In genomic region chr11:120109558-120110210, GRCm38 (mm10) we compare ENCODE assay signal across 23 mouse cellular contexts. TPM values are rescaled to one million over a fixed set of nuclear protein-coding genes. Genes with fewer than 3 reads are reported as not detected.
DNase-seq lines count a peak whose midpoint lies in the region; ATAC-seq lines count a peak whose summit lies in the region.
"Had no signal": no experiment of that assay in that cellular context is flagged by ENCODE, and none has a peak within 500 bp of the region (broad histone marks: within the 10 kb centered on the region; RNA-seq: fewer than 3 reads in every experiment).

No protein-coding gene starts in this region.

- peak; percentile 44 for DNase-seq in kidney, adult 11 months
- no peak for DNase-seq in midbrain, embryonic 10.5 days (ENCODE audit: low spot score)
- peak; percentile 34 for DNase-seq in kidney, postnatal 10 days
- DNase-seq in cerebellum, adult 11 months = no peak
- DNase-seq: adrenal gland, postnatal 14 days; cerebellum, adult 11-12 months; cerebellum, postnatal 25 days; forebrain, postnatal 0 days; gastrocnemius, postnatal 36 days; layer of hippocampus, adult 9-11 months; left cerebral cortex, postnatal 4 days; liver, embryonic 13.5 days; lung, postnatal 4 days; right cerebral cortex, postnatal 4 days had no signal

- H3K4me2 ChIP-seq in kidney, embryonic 16.5 days (replicated peaks; ENCODE audit: low read depth, low read length) = no peak overlapping the region
- no peak overlapping the region for H3K4me2 ChIP-seq in midbrain, embryonic 12.5 days (replicated peaks)
- H3K4me2 ChIP-seq: hindbrain, embryonic 14.5 days; liver, embryonic 13.5 days; lung, embryonic 15.5 days had no signal

- H3K27ac ChIP-seq in kidney, embryonic 16.5 days (ENCODE audit: low read length) = no peak overlapping the region
- H3K27ac ChIP-seq in midbrain, embryonic 12.5 days (replicated peaks) = 0 out of 2 replicates have a peak overlapping the region, but pooled peaks have one; percentile 12
- H3K27ac ChIP-seq in midbrain, embryonic 10.5 days (replicated peaks) = no peak overlapping the region
- H3K27ac ChIP-seq: hindbrain, embryonic 14.5 days; left cerebral cortex, adult 2 months; liver, embryonic 13.5 days; lung, embryonic 15.5 days; stomach, postnatal 0 days had no signal

- 75% methylated on average over 14 of the region's 14 CpGs for WGBS in kidney, embryonic 16.5 days
- 69% methylated on average over 14 of the region's 14 CpGs for whole genome bisulfite sequencing in midbrain, embryonic 12.5 days
- WGBS in midbrain, embryonic 10.5 days = 76% methylated on average over 14 of the region's 14 CpGs

- no peak overlapping the region for H3K9ac ChIP-seq in kidney, embryonic 16.5 days (replicated peaks; ENCODE audit: low read length)
- no peak overlapping the region for H3K9ac ChIP-seq in midbrain, embryonic 12.5 days (replicated peaks)
- H3K9ac ChIP-seq: forebrain, postnatal 0 days; hindbrain, embryonic 14.5 days; liver, embryonic 13.5 days; lung, embryonic 15.5 days had no signal

- H3K4me3 ChIP-seq in kidney, embryonic 16.5 days (ENCODE audit: low read length) = no peak overlapping the region
- H3K4me3 ChIP-seq in midbrain, embryonic 12.5 days = no peak overlapping the region
- no peak overlapping the region for H3K4me3 ChIP-seq in midbrain, embryonic 10.5 days
- H3K4me3 ChIP-seq: left cerebral cortex, adult 2 months; liver, embryonic 13.5 days; lung, embryonic 15.5 days; myocyte had no signal

- H3K9me3 ChIP-seq in kidney, embryonic 16.5 days (ENCODE audit: low read length) = no peaks in the 10 kb centered on the region
- H3K9me3 ChIP-seq in midbrain, embryonic 12.5 days = no peaks in the 10 kb centered on the region
- H3K9me3 ChIP-seq in midbrain, embryonic 10.5 days (replicated peaks) = no peaks in the 10 kb centered on the region
- H3K9me3 ChIP-seq: liver, embryonic 13.5 days; lung, embryonic 15.5 days had no signal

- H3K27me3 ChIP-seq in kidney, embryonic 16.5 days (ENCODE audit: insufficient read depth, low read length) = no peaks in the 10 kb centered on the region
- H3K27me3 ChIP-seq in midbrain, embryonic 12.5 days = no peaks in the 10 kb centered on the region
- no peaks in the 10 kb centered on the region for H3K27me3 ChIP-seq in midbrain, embryonic 10.5 days (ENCODE audit: low read depth, poor library complexity, severe bottlenecking)
- H3K27me3 ChIP-seq: liver, embryonic 13.5 days; lung, embryonic 15.5 days; Patski had no signal

- H3K36me3 ChIP-seq in kidney, embryonic 16.5 days (ENCODE audit: insufficient read depth, low read length) = peaks cover 31% of the 10 kb centered on the region
- peaks cover 65% of the 10 kb centered on the region for H3K36me3 ChIP-seq in midbrain, embryonic 12.5 days
- H3K36me3 ChIP-seq in midbrain, embryonic 10.5 days = peaks cover 79% of the 10 kb centered on the region

- H3K4me1 ChIP-seq in kidney, embryonic 16.5 days (ENCODE audit: insufficient read depth, low read length) = peaks cover 8% of the 10 kb centered on the region; the same call in 1 of the 2 replicates
- 0 out of 2 replicates have a peak, but pooled peaks cover 6% of the 10 kb centered on the region for H3K4me1 ChIP-seq in midbrain, embryonic 12.5 days
- no peaks in the 10 kb centered on the region for H3K4me1 ChIP-seq in midbrain, embryonic 10.5 days
- H3K4me1 ChIP-seq: liver, embryonic 13.5 days had no signal

- no peak for ATAC-seq in kidney, embryonic 16.5 days (ENCODE audit: low FRiP score, low TSS enrichment)
- ATAC-seq in midbrain, embryonic 12.5 days (ENCODE audit: low FRiP score, low read depth) = no peak
- no peak for ATAC-seq in activated CD4-positive, CD25-positive, alpha-beta regulatory T cell, adult 4 months
- ATAC-seq: forebrain, postnatal 0 days; Patski had no signal

RNA-seq across cellular contexts. Expression of gene Ndufaf8, which starts 11.0 kb away (rescaled TPM):
- 89.2 and 98.9 TPM in 2 replicates for polyA plus RNA-seq in kidney, embryonic 16.5 days (2015; fragmentation: Nextera tagmentation; extraction: Ambion mirVana)
- 56.8 and 57.4 TPM in 2 replicates for polyA plus RNA-seq in midbrain, embryonic 12.5 days (2016; fragmentation: Nextera tagmentation; extraction: Ambion mirVana)
- 89.7 and 91.0 TPM in 2 replicates for polyA plus RNA-seq in midbrain, embryonic 10.5 days (2016; fragmentation: Nextera tagmentation; extraction: Ambion mirVana)
- polyA plus RNA-seq in activated CD4-positive, CD25-positive, alpha-beta regulatory T cell, adult 4 months (2017; shearing (Covaris generic)) = 10 to 100 TPM; 85.8 to 94.6 TPM

RNA-seq across cellular contexts. Expression of gene Tepsin, which starts 11.2 kb away (rescaled TPM):
- polyA plus RNA-seq in kidney, embryonic 16.5 days (2015; fragmentation: Nextera tagmentation; extraction: Ambion mirVana) = 22.0 and 24.9 TPM in 2 replicates
- polyA plus RNA-seq in midbrain, embryonic 12.5 days (2016; fragmentation: Nextera tagmentation; extraction: Ambion mirVana) = 20.8 and 22.9 TPM in 2 replicates
- 20.0 and 21.2 TPM in 2 replicates for polyA plus RNA-seq in midbrain, embryonic 10.5 days (2016; fragmentation: Nextera tagmentation; extraction: Ambion mirVana)
- 10 to 100 TPM in 1 of 2 experiments, 1 to 10 TPM in 1; 7.3 to 10.4 TPM for polyA plus RNA-seq in activated CD4-positive, CD25-positive, alpha-beta regulatory T cell, adult 4 months (2017; shearing (Covaris generic))

RNA-seq across cellular contexts. Expression of gene Cep131, which starts 23.1 kb away (rescaled TPM):
- polyA plus RNA-seq in kidney, embryonic 16.5 days (2015; fragmentation: Nextera tagmentation; extraction: Ambion mirVana) = 26.6 and 27.9 TPM in 2 replicates
- 52.6 and 54.4 TPM in 2 replicates for polyA plus RNA-seq in midbrain, embryonic 12.5 days (2016; fragmentation: Nextera tagmentation; extraction: Ambion mirVana)
- 38.1 and 45.9 TPM in 2 replicates for polyA plus RNA-seq in midbrain, embryonic 10.5 days (2016; fragmentation: Nextera tagmentation; extraction: Ambion mirVana)
- 1 to 10 TPM; 1.2 to 1.5 TPM for polyA plus RNA-seq in activated CD4-positive, CD25-positive, alpha-beta regulatory T cell, adult 4 months (2017; shearing (Covaris generic))

RNA-seq across cellular contexts. Expression of gene Slc38a10, which starts 41.5 kb away (rescaled TPM):
- polyA plus RNA-seq in kidney, embryonic 16.5 days (2015; fragmentation: Nextera tagmentation; extraction: Ambion mirVana) = 132 and 133 TPM in 2 replicates
- polyA plus RNA-seq in midbrain, embryonic 12.5 days (2016; fragmentation: Nextera tagmentation; extraction: Ambion mirVana) = 105 and 106 TPM in 2 replicates
- polyA plus RNA-seq in midbrain, embryonic 10.5 days (2016; fragmentation: Nextera tagmentation; extraction: Ambion mirVana) = 87.1 and 97.9 TPM in 2 replicates
- 10 to 100 TPM; 30.8 to 54.7 TPM for polyA plus RNA-seq in activated CD4-positive, CD25-positive, alpha-beta regulatory T cell, adult 4 months (2017; shearing (Covaris generic))

Comparison
In these comparisons a context has a peak if more than half of its experiments do, and no peak if none do; other contexts are left out.
1. DNase-seq: peak in kidney, adult 11 months (single experiment) and kidney, postnatal 10 days (single experiment); none in midbrain, embryonic 10.5 days (single experiment) and cerebellum, adult 11 months (single experiment).
2. RNA of gene Cep131, which starts 23.1 kb away (polyA plus RNA-seq): 52.6 to 54.4 TPM in midbrain, embryonic 12.5 days, 38.1 to 45.9 TPM in midbrain, embryonic 10.5 days and 26.6 to 27.9 TPM in kidney, embryonic 16.5 days; 1.2 to 1.5 TPM in activated CD4-positive, CD25-positive, alpha-beta regulatory T cell, adult 4 months; every median in the first group is over 10 times any median in the second.